Mouse (Mus musculus) embryonic facial prominence, embryonic 12.5 days (tissue): ENCODE data around the gene Ap5s1. TPM values are rescaled to one million over a fixed set of nuclear protein-coding genes. Genes with fewer than 3 reads are reported as not detected.

Experiments
- ATAC-seq: fragments of 200-750 bp; cut with Nextera tagmentation; 2 replicates; pipeline ENCODE4 v1.8.0; 2017; ENCODE audit not compliant: insufficient number of reproducible peaks, insufficient read depth, low FRiP score, low TSS enrichment
- H3K27ac ChIP-seq: fragments of 300-500 bp; sonication (generic); 2 replicates; pipeline ENCODE4 v1.5.1; 2016; ENCODE audit warnings: mild to moderate bottlenecking
- H3K27me3 ChIP-seq: fragments of 300-500 bp; sonication (generic); 2 replicates; pipeline ENCODE4 v1.6.1; 2016; ENCODE audit warnings: mild to moderate bottlenecking, moderate library complexity
- H3K36me3 ChIP-seq: fragments of 300-500 bp; sonication (generic); 2 replicates; pipeline ENCODE4 v1.6.1; 2016; ENCODE audit warnings: mild to moderate bottlenecking
- H3K4me1 ChIP-seq: fragments of 300-500 bp; sonication (generic); 2 replicates; pipeline ENCODE4 v1.6.1; 2016
- H3K4me2 ChIP-seq: fragments of 300-500 bp; sonication (generic); replicated peaks from 2 replicates; pipeline ENCODE4 v1.6.1; 2016; ENCODE audit warnings: mild to moderate bottlenecking, moderate library complexity
- H3K4me3 ChIP-seq: fragments of 300-500 bp; sonication (generic); 2 replicates; pipeline ENCODE4 v1.5.1; 2016; ENCODE audit warnings: mild to moderate bottlenecking
- H3K9ac ChIP-seq: fragments of 300-500 bp; sonication (generic); 2 replicates; pipeline ENCODE4 v1.6.1; 2016; ENCODE audit warnings: mild to moderate bottlenecking, moderate library complexity
- H3K9me3 ChIP-seq: fragments of 300-500 bp; sonication (generic); 2 replicates; pipeline ENCODE4 v1.6.1; 2016; ENCODE audit warnings: mild to moderate bottlenecking, moderate library complexity
- WGBS: fragments of 180-500 bp; shearing (Covaris S2); methylation state at CpG from one replicate; pipeline ENCODE4 v1.1.7; 2016; 5-methylcytosine and 5-hydroxymethylcytosine counted together
- polyA plus RNA-seq: library from polyadenylated mRNA; unstranded; fragments of >200 nt; fragmentation: Nextera tagmentation; extraction: Ambion mirVana; gene quantifications from 2 replicates; pipeline ENCODE4 v1.2.1, GENCODE M21; 2016

The Ap5s1 gene
- polyA plus RNA-seq, 1 experiment from 2014 or later, result 29.7 TPM

DNA sequence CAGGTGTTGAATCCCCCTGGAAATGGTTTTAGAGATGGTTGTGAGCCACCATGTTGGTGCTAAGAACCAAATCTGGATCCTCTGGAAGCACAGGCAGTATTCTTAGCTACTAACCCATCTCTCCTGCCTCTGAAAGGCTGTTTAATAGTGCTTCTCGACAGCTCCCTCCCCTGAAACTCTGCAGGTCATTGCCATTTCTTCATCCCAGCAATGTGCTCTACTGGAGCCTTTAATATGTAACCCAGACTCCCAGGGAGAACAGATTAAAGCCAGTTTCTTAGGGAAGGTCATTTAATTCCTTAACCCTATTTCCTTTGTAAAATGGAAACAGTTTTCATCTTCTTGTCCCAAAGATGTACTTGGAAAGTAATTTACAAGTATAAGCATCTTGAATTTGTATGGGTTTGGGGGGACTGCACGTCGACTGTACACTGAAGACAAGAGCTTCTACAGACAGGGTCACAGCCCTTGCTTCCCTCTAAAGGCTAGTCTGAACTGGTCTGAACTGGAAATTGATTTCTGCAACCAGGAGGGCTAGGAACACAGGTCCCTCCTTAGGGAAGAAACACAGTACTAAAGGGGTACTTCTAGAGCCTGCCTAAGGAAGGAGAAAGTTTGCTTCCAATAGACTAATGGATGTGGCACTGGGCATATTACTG lies 31.5 kb upstream of the Ap5s1 start:
- Histone ChIP-seq H3K27me3 (peaks cover 38% of the 10 kb centered on the region), H3K27ac (no peak overlapping the region), H3K4me2 (no peak overlapping the region), H3K9me3 (no peaks in the 10 kb centered on the region), H3K9ac (no peak overlapping the region), H3K4me3 (no peak overlapping the region), H3K4me1 (peaks cover 56% of the 10 kb centered on the region), H3K36me3 (peaks cover 11% of the 10 kb centered on the region; the same call in 1 of the 2 replicates)
- no peak for ATAC-seq
- WGBS, result 71% methylated on average over 3 of the region's 3 CpGs

DNA sequence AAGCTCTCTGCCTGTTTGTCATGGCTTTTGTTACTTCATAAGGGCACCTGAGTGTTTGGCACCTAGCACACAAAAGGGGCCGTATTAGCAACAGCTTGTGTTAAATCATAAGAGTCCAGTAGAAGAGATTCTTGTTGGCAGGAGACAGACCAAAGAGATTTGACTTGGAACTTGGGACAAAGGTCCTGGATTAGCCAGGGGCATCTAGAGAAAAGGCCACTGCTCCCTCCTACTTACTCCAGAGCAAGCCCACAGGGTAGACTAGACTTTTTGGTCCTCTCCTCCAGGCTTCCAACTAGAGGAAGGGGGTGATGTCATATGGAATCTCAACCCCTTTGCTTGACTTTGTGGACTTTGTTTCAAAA lies 31.0 kb upstream of the Ap5s1 start:
- H3K27me3 ChIP-seq, result peaks cover 33% of the 10 kb centered on the region
- 78% methylated on average over 1 of the region's 1 CpGs for WGBS
- H3K9me3 ChIP-seq, result no peaks in the 10 kb centered on the region
- H3K4me2 ChIP-seq, result no peak overlapping the region
- H3K9ac ChIP-seq, result no peak overlapping the region
- no peak for ATAC-seq
- H3K4me1 ChIP-seq, result peaks cover 52% of the 10 kb centered on the region
- H3K4me3 ChIP-seq, result no peak overlapping the region
- H3K36me3 ChIP-seq, result peaks cover 11% of the 10 kb centered on the region; the same call in 1 of the 2 replicates
- no peak overlapping the region for H3K27ac ChIP-seq

DNA sequence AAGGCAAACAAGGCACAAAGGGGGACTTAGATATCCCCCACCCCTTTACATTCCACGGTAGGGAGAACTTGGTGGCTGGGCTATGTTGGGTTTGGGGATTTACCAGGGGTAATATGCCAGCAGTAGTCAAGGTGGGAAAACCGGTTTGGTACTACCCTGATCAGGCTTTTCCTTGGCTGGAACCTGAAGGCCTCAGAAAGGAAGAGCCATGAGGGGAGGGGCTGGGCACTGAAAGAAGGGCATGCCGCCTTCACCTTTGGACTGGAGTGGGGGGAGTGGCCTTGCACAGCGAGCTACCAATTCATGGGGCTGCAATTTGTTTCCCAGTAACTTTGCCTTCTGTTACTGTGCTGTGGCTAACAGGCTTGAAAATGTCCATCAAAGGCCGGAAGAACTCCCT lies 30.4 kb upstream of the Ap5s1 start:
- Histone ChIP-seq H3K4me3 (no peak overlapping the region), H3K9me3 (no peaks in the 10 kb centered on the region), H3K4me2 (no peak overlapping the region), H3K27me3 (peaks cover 27% of the 10 kb centered on the region), H3K36me3 (peaks cover 11% of the 10 kb centered on the region; the same call in 1 of the 2 replicates), H3K9ac (no peak overlapping the region), H3K4me1 (peaks cover 46% of the 10 kb centered on the region), H3K27ac (0 out of 2 replicates have a peak overlapping the region, but pooled peaks have one; percentile 38)
- 62% methylated on average over 5 of the region's 5 CpGs for WGBS
- no peak for ATAC-seq

DNA sequence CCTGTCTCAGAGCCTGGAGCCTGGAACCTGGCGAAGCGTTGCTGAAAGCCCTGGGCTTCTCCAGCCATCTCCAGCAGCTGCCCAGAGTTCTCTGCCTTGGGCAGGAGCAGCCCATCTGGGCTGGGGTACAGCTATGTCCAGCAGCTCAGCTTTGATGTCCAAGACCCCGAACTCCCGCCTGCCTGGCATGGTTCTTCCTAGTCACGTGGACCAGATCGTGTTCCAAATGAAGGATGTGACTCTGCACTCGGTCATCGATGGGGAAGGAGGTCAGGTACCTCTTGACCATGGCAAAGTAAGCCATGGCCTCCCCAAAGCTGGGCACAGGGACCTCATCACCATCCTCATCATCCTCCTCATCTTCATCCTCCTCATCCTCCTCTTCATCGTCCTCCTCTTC lies 28.9 kb upstream of the Ap5s1 start:
- Histone ChIP-seq H3K9me3 (no peaks in the 10 kb centered on the region), H3K9ac (peak overlapping the region; percentile 88), H3K4me2 (peak overlapping the region; percentile 99), H3K4me1 (peaks cover 41% of the 10 kb centered on the region), H3K27me3 (peaks cover 13% of the 10 kb centered on the region), H3K27ac (no peak overlapping the region), H3K4me3 (peak overlapping the region; percentile 79), H3K36me3 (peaks cover 11% of the 10 kb centered on the region; the same call in 1 of the 2 replicates)
- ATAC-seq, result no peak
- 85% methylated on average over 9 of the region's 9 CpGs for WGBS

DNA sequence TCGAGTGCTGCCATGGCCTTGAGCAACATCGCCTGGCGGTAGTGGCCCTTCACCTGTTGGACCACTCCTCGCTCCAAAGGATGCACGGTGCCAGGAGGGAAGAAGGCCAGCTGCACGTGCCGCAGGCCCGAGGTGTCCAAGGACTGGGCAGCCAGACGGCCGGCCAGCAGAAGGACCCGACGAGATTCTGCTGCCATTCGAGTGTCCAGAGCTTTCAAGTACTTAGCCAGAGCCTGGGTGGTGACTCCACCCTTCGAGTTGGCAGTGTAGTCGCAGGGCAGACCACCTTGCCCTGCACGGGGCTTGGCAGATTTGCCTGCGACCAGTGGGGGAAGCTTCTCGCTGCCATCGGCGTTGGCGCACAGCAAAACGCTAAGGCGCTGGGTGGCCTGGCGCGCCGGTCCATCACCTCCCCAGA lies 28.0 kb upstream of the Ap5s1 start:
- Histone ChIP-seq H3K4me1 (peaks cover 41% of the 10 kb centered on the region), H3K27ac (peak overlapping the region; percentile 84), H3K4me2 (peak overlapping the region; percentile 99), H3K9ac (peak overlapping the region; percentile 88), H3K9me3 (no peaks in the 10 kb centered on the region), H3K4me3 (peak overlapping the region; percentile 79), H3K27me3 (peaks cover 4% of the 10 kb centered on the region; the same call in 1 of the 2 replicates), H3K36me3 (peaks cover 11% of the 10 kb centered on the region; the same call in 1 of the 2 replicates)
- ATAC-seq, result no peak
- 37% methylated on average over 26 of the region's 26 CpGs for WGBS

DNA sequence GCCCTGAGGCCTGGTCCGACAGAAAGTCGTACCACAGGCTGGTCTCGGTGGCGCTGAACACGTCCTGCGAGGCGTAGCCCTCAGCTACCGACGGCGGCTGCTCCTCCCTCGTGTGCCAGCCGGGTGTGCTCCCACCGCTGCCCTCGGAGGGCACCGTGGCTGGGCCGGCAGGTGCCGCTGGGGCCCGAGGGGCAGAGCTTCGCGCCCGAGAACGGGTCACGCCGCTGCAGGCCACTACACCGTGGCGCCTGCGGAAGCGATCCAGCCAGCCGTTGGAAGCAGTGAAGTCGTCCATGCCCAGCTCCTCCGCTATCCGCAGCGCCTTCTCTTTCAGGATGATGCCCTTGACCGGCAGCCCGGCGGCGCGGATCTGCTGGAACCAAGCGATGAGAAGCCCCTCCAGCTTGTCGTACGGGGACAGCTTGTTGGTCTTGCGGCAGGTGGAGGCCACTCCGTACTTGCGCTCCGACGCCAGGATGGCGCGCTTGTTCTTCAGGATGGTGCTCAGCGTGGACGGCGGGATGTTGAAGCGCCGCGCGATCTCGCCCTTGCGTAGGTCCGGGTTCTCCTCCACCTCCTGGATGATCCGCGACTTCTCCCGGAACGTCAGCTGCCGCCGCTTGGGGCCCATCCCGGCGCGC lies 27.5 kb upstream of the Ap5s1 start:
- peak overlapping the region; percentile 79 for H3K4me3 ChIP-seq
- no peaks in the 10 kb centered on the region for H3K27me3 ChIP-seq
- ATAC-seq, result peak; percentile 29; the same call in 1 of the 2 replicates
- peak overlapping the region; percentile 99 for H3K4me2 ChIP-seq
- H3K27ac ChIP-seq, result peak overlapping the region; percentile 84
- peaks cover 11% of the 10 kb centered on the region; the same call in 1 of the 2 replicates for H3K36me3 ChIP-seq
- peaks cover 36% of the 10 kb centered on the region for H3K4me1 ChIP-seq
- peak overlapping the region; percentile 88 for H3K9ac ChIP-seq
- H3K9me3 ChIP-seq, result no peaks in the 10 kb centered on the region
- WGBS, result 1% methylated on average over 67 of the region's 67 CpGs

DNA sequence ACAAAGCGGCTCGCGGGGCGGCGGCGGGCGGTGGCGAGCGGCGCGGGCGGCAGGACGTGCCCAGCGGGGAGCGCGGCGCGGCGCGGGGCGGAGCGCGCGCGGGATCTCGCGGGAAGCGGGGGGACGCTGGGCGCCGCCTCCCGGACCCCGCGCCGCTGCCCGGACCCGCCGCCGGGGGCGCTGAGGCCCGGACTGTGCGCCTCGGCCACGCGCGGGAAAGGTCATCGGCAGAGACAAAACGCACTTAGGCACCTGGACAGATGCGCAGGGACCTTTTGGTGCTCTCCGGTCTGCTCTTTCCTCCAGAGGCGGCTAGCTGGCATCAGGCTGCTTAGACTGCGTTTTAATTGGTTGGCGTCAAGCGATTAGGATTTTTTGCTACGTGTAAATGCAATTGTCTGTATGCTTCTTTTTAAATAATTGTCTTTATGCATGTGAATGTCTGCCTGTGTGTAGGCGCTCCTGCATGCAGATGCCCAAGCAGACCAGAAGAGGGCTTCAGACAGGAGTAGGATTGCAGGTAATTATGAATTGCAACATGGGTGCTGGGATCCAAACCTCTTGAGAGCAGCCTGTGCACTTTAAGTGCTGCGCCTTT lies 26.8 kb upstream of the Ap5s1 start, which contains the start of gene Cenpb:
Cenpb (minus strand) TSS at position 78 of the 598 bp plus-strand sequence.
- Histone ChIP-seq H3K9me3 (no peaks in the 10 kb centered on the region), H3K9ac (peak within 1 kb of the TSS; percentile 88), H3K36me3 (peaks cover 11% of the 10 kb centered on the region; the same call in 1 of the 2 replicates), H3K27me3 (no peaks in the 10 kb centered on the region), H3K4me3 (peak within 1 kb of the TSS; percentile 79), H3K4me2 (peak within 1 kb of the TSS; percentile 99), H3K27ac (peak within 1 kb of the TSS; percentile 84), H3K4me1 (peaks cover 30% of the 10 kb centered on the region)
- peak; percentile 73; the same call in 1 of the 2 replicates for ATAC-seq
- WGBS, result 4% methylated on average over 34 of the region's 57 CpGs

DNA sequence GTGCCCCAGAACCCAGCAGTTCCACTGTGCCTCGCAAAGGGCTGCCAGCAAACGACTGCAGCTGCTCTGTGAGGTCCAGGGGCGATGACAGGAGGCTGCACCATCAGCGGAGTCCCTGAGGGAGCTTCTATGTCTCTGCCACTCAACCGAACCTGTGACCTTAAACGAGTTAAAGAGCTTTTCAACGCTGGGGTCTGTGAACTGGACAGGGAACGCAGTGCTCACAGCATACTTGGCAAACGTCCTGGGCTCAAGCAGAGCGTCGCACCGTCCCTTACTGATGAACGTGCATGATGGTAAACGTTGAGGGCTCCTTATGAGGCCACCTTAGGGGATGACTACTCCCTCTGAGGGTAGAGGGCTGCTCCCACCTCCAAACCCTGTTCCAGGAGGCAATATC lies 20.5 kb upstream of the Ap5s1 start:
- H3K27ac ChIP-seq, result peak overlapping the region; percentile 12; the same call in 1 of the 2 replicates
- peak overlapping the region; percentile 83 for H3K4me2 ChIP-seq
- peaks cover 6% of the 10 kb centered on the region; the same call in 1 of the 2 replicates for H3K36me3 ChIP-seq
- H3K4me1 ChIP-seq, result peaks cover 35% of the 10 kb centered on the region
- H3K9ac ChIP-seq, result peak overlapping the region; percentile 71
- ATAC-seq, result peak; percentile 37; the same call in 1 of the 2 replicates
- 2% methylated on average over 14 of the region's 14 CpGs for WGBS
- H3K9me3 ChIP-seq, result no peaks in the 10 kb centered on the region
- H3K27me3 ChIP-seq, result 0 out of 2 replicates have a peak, but pooled peaks cover 4% of the 10 kb centered on the region
- peak overlapping the region; percentile 63 for H3K4me3 ChIP-seq

DNA sequence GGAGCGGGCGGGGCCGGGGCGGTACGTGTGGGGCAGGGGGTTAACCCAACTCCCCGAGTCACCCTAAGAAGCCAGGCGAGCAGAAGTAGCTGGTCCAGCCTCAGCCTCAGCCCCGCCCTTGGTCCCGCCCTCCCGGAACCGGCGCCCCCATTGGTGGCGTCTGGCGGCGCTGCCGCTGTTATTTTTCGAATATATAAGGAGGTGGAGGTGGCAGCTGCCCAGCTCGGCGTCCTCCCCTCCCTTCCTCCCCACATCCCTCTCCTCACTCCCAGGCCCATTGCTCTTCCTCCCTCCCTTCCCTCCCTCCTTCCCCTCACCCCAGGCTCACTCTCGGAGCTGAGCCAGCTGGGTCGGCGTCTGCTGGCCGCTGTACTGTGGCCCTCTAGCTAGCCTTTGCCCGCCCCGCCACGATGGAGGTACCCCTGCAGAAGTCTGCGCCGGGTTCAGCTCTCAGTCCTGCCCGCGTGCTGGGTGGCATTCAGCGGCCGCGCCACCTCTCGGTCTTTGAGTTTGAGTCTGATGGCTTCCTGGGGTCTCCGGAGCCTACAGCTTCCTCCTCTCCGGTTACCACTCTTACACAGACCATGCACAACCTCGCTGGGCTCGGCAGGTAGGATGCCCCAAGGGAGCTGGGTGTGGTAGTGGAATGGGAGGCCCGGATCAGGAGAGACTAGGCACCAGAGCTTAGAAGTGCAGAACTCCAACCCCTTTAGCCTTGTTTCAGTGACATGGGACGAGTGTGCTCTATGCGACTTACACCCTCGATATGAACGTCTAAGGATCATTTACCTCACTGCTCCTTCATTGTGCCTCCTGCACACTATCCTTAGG lies 19.9 kb upstream of the Ap5s1 start, which contains the start of the genes Cdc25b and Spef1:
Cdc25b (plus strand) TSS at position 179 of the 831 bp plus-strand sequence.
Spef1 (minus strand) TSS at position 512 of the 831 bp plus-strand sequence.
- WGBS, result under 1% methylated on average over 34 of the region's 43 CpGs
- Histone ChIP-seq H3K4me2 (peak within 1 kb of the TSS; percentile 83), H3K27ac (peak within 1 kb of the TSS; percentile 77), H3K9me3 (no peaks in the 10 kb centered on the region), H3K27me3 (0 out of 2 replicates have a peak, but pooled peaks cover 4% of the 10 kb centered on the region), H3K4me1 (peaks cover 35% of the 10 kb centered on the region), H3K36me3 (peaks cover 12% of the 10 kb centered on the region; the same call in 1 of the 2 replicates), H3K9ac (peak within 1 kb of the TSS; percentile 71), H3K4me3 (peak within 1 kb of the TSS; percentile 63)
- peak; percentile 85 for ATAC-seq

DNA sequence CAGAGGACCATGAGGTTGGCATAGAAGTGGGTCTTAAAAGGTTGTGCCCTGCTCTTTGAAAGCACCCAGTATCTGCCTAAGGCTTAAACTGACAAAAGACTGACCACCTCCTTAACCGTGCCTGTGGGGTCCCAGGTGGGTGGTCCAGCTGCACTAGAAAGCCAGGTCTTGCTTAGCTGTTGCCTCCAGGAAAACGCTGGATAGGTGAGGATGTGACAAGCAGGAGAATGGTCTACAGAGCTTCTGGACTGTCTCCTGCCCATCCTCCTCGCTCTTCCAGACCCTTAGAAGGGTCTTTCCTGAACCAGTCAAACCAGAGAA lies 19.3 kb upstream of the Ap5s1 start:
- 20% methylated on average over 3 of the region's 3 CpGs for WGBS
- peaks cover 15% of the 10 kb centered on the region for H3K36me3 ChIP-seq
- peak overlapping the region; percentile 83 for H3K4me2 ChIP-seq
- no peaks in the 10 kb centered on the region for H3K9me3 ChIP-seq
- 0 out of 2 replicates have a peak, but pooled peaks cover 4% of the 10 kb centered on the region for H3K27me3 ChIP-seq
- no peak for ATAC-seq
- H3K27ac ChIP-seq, result no peak overlapping the region
- H3K4me3 ChIP-seq, result peak overlapping the region; percentile 63
- peaks cover 35% of the 10 kb centered on the region for H3K4me1 ChIP-seq
- H3K9ac ChIP-seq, result peak overlapping the region; percentile 71; the same call in 1 of the 2 replicates

DNA sequence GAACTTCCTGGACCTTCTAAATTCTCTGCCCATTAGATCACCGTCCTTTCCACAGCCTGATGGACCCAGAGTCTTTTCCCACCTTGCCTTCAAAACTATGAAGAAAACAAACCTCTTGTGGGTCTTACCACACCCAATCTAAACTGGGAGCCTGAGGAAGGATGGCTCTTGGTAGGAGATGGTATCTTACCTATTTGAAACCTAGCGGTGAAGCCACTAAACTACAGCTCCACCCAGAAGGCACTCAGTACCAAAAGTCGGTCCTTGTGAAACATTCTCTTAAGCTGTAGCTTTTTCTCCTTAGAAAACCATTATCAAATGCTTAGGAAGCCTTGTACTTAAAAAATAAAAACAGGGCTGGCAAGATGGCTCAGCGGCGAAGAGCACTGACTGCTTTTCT lies 18.6 kb upstream of the Ap5s1 start:
- 0 out of 2 replicates have a peak, but pooled peaks cover 4% of the 10 kb centered on the region for H3K27me3 ChIP-seq

More for the DNA sequence above, 18.6 kb upstream of the Ap5s1 start:
- 94% methylated on average over 5 of the region's 5 CpGs for WGBS
- peak overlapping the region; percentile 83 for H3K4me2 ChIP-seq
- H3K9me3 ChIP-seq, result no peaks in the 10 kb centered on the region
- peaks cover 23% of the 10 kb centered on the region for H3K36me3 ChIP-seq
- H3K9ac ChIP-seq, result no peak overlapping the region
- H3K27ac ChIP-seq, result no peak overlapping the region
- peaks cover 35% of the 10 kb centered on the region for H3K4me1 ChIP-seq
- ATAC-seq, result no peak
- H3K4me3 ChIP-seq, result no peak overlapping the region
